Mouse (Mus musculus): ENCODE measurements around the gene Grik4.

DNA sequence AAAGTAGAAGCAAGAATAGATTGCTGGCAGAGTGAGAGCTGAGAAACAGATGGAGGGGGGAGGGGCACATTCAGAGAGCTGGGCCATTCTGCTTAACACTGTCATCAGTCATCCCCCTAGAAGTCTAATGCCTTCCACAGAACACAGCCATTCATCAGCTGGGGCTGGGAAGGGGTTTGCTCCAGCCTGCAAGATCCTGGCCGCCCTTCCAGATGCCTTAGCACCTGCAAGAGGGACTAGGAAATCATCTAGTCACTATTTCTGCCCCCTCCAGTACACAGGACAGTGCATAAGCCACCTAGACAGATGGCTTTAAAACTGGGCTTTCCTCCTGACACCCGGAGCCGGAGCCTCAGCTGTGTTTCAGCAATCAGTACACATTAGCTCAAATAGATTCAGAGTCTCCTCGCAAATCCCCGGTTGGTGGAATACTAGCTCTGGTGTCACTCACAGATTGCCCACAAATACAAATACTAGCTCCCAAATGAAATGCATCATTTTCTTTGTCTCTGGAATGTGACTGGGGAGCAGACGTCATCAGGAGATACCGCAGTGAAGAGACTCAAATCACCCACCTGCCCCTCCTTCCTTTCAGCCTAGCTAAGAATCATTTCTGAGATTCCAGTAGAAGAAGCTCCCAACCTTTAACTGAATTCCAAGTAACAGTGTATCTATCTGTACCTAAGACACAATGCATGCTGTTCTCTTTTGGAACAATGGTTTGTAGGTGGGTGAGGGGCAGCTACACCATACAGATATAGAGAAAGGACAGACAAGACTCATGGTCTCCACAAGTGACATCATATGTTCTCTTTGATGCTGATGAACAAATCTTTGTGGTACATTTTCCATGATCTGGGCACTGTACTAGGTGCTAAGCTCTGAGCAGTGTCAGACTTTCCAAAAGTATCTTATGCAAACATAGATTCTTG, 413.8 kb downstream of the Grik4 start:
- TF ChIP-seq KAT2A (IDR thresholded peaks at IDR 0.05; ENCODE audit: insufficient replicate concordance, low read length) (no peak), ZKSCAN1 (IDR thresholded peaks at IDR 0.05; ENCODE audit: borderline replicate concordance, low read depth, low read length) (no peak), CTCF (conservative IDR thresholded peaks at IDR 0.05 in 1 of 2, IDR thresholded peaks at IDR 0.05 in 1 of 2; ENCODE audit: low read depth in 2 of 2, low read length in 2 of 2) (no peak), NRF1 (IDR thresholded peaks at IDR 0.05; ENCODE audit: low read depth, low read length) (no peak), MEF2A (IDR thresholded peaks at IDR 0.05; ENCODE audit: borderline replicate concordance, low read depth, low read length) (no peak), SMC3 (IDR thresholded peaks at IDR 0.05; ENCODE audit: low read depth, low read length) (no peak)

Measured in CH12.LX (cell line).